8 mouse cellular contexts compared by ENCODE assay signal in the genomic region with DNA sequence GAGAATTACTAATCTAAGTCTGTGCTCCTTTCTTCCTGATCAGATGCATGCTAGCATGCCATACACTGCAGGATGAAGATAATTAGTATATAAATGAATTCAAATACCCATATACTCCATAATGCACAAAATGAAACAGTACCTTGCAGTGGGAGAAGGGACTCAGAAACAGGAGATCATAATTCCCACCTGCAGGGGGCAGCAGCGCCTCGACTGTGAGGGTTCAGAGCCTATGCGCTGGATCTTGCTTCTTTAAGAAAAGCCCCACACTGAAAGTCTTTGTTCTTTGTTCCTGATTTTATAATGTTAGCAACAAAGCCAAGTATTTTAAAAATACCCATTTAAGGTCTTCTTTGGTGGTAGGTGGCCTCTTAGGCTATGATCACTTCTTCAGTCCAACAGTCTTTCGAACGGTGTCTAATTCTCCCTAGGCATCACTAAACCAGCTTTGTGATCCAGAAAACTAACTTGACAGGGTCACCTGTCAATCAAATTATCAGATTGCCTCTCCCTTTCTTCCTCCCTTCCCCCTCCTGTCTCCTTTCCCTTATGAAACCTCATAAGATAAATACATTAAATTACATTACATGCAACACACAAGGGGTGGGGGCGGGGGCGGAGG. TPM values are rescaled to one million over a fixed set of nuclear protein-coding genes. Genes with fewer than 3 reads are reported as not detected.
A peak's percentile ranks its signal among the peaks of the same experiment; 100 is the strongest.
DNase-seq lines count a peak whose midpoint lies in the region; ATAC-seq lines count a peak whose summit lies in the region.

No protein-coding gene starts in this region.

- intact Hi-C loops in left cerebral cortex, postnatal 25 days (cut with DNase I) = no loop called here

- peak; percentile 82 for DNase-seq in kidney, adult 18-20 months
- peak; percentile 88 for DNase-seq in brain, adult 2 months (ENCODE audit: low read depth, low spot score)
- peak; percentile 85 to 93 for DNase-seq in left cerebral cortex, postnatal 25 days (ENCODE audit: low spot score in 2 of 2)
- DNase-seq in testis, postnatal 10 days (ENCODE audit: low spot score) = peak; percentile 84

- H3K9ac ChIP-seq in kidney, embryonic 16.5 days (replicated peaks; ENCODE audit: low read length) = no peak overlapping the region
- H3K9ac ChIP-seq in forebrain, embryonic 12.5 days = no peak overlapping the region
- H3K9ac ChIP-seq in hindbrain, embryonic 15.5 days = no peak overlapping the region
- H3K9ac ChIP-seq in neural tube, embryonic 14.5 days (replicated peaks; ENCODE audit: low read depth, low read length) = no peak overlapping the region

- H3K4me2 ChIP-seq in kidney, embryonic 16.5 days (replicated peaks; ENCODE audit: low read depth, low read length) = no peak overlapping the region
- no peak overlapping the region for H3K4me2 ChIP-seq in forebrain, embryonic 12.5 days
- H3K4me2 ChIP-seq in hindbrain, embryonic 15.5 days = no peak overlapping the region
- no peak overlapping the region for H3K4me2 ChIP-seq in neural tube, embryonic 14.5 days (ENCODE audit: low read depth, low read length)

- H3K9me3 ChIP-seq in kidney, embryonic 16.5 days (ENCODE audit: low read length) = peaks cover 8% of the 10 kb centered on the region
- H3K9me3 ChIP-seq in forebrain, embryonic 12.5 days = no peaks in the 10 kb centered on the region
- no peaks in the 10 kb centered on the region for H3K9me3 ChIP-seq in hindbrain, embryonic 15.5 days
- no peaks in the 10 kb centered on the region for H3K9me3 ChIP-seq in neural tube, embryonic 14.5 days (ENCODE audit: control insufficient read depth, low read length)

- no peak overlapping the region for H3K27ac ChIP-seq in kidney, embryonic 16.5 days (ENCODE audit: low read length)
- no peak overlapping the region for H3K27ac ChIP-seq in forebrain, embryonic 12.5 days
- peak overlapping the region; percentile 64 for H3K27ac ChIP-seq in hindbrain, embryonic 15.5 days (replicated peaks)
- H3K27ac ChIP-seq in neural tube, embryonic 14.5 days (ENCODE audit: low read depth, low read length) = 0 out of 2 replicates have a peak overlapping the region, but pooled peaks have one; percentile 22

- ATAC-seq in kidney, embryonic 16.5 days (ENCODE audit: low FRiP score, low TSS enrichment) = no peak
- ATAC-seq in forebrain, embryonic 12.5 days (ENCODE audit: low FRiP score) = peak; percentile 68
- peak; percentile 73 for ATAC-seq in hindbrain, embryonic 15.5 days (ENCODE audit: low FRiP score, low read depth)
- peak; percentile 87 for ATAC-seq in neural tube, embryonic 14.5 days (ENCODE audit: low read depth)

- no peaks in the 10 kb centered on the region for H3K4me1 ChIP-seq in kidney, embryonic 16.5 days (ENCODE audit: insufficient read depth, low read length)
- no peaks in the 10 kb centered on the region; the same call in 1 of the 2 replicates for H3K4me1 ChIP-seq in forebrain, embryonic 12.5 days
- H3K4me1 ChIP-seq in hindbrain, embryonic 15.5 days (replicated peaks) = no peaks in the 10 kb centered on the region
- no peaks in the 10 kb centered on the region for H3K4me1 ChIP-seq in neural tube, embryonic 14.5 days (ENCODE audit: control insufficient read depth, insufficient read depth, low read length)

- no peaks in the 10 kb centered on the region for H3K27me3 ChIP-seq in kidney, embryonic 16.5 days (ENCODE audit: insufficient read depth, low read length)
- 0 out of 2 replicates have a peak, but pooled peaks cover 10% of the 10 kb centered on the region for H3K27me3 ChIP-seq in forebrain, embryonic 12.5 days
- no peaks in the 10 kb centered on the region for H3K27me3 ChIP-seq in hindbrain, embryonic 15.5 days
- H3K27me3 ChIP-seq in neural tube, embryonic 14.5 days (ENCODE audit: control insufficient read depth, insufficient read depth, low read length) = no peaks in the 10 kb centered on the region

- no peaks in the 10 kb centered on the region for H3K36me3 ChIP-seq in kidney, embryonic 16.5 days (ENCODE audit: insufficient read depth, low read length)
- no peaks in the 10 kb centered on the region for H3K36me3 ChIP-seq in forebrain, embryonic 12.5 days (replicated peaks)
- no peaks in the 10 kb centered on the region for H3K36me3 ChIP-seq in hindbrain, embryonic 15.5 days
- no peaks in the 10 kb centered on the region for H3K36me3 ChIP-seq in neural tube, embryonic 14.5 days (ENCODE audit: control insufficient read depth, insufficient read depth, low read length)

- no peak overlapping the region for H3K4me3 ChIP-seq in kidney, embryonic 16.5 days (ENCODE audit: low read length)
- no peak overlapping the region for H3K4me3 ChIP-seq in forebrain, embryonic 12.5 days (replicated peaks)
- H3K4me3 ChIP-seq in hindbrain, embryonic 15.5 days = no peak overlapping the region
- H3K4me3 ChIP-seq in neural tube, embryonic 14.5 days (ENCODE audit: low read depth, low read length) = no peak overlapping the region

- 82% methylated on average over 7 of the region's 7 CpGs for WGBS in kidney, embryonic 16.5 days
- 81% methylated on average over 7 of the region's 7 CpGs for WGBS in forebrain, embryonic 12.5 days
- WGBS in hindbrain, embryonic 15.5 days = 67% methylated on average over 7 of the region's 7 CpGs
- WGBS in neural tube, embryonic 14.5 days = 72% methylated on average over 7 of the region's 7 CpGs

RNA-seq across cellular contexts. Expression of gene Cetn3, which starts 15.7 kb away (rescaled TPM):
- 194 and 196 TPM in 2 replicates for polyA plus RNA-seq in kidney, embryonic 16.5 days (2015; fragmentation: Nextera tagmentation; extraction: Ambion mirVana)
- 301 and 307 TPM in 2 replicates for polyA plus RNA-seq in forebrain, embryonic 12.5 days (2016; fragmentation: Nextera tagmentation; extraction: Ambion mirVana)
- 210 and 215 TPM in 2 replicates for polyA plus RNA-seq in hindbrain, embryonic 15.5 days (2015; fragmentation: Nextera tagmentation; extraction: Ambion mirVana)
- total RNA-seq in left cerebral cortex, postnatal 25 days (2021) = 100 to 1,000 TPM; 117 to 121 TPM
- 277 and 283 TPM in 2 replicates for polyA plus RNA-seq in neural tube, embryonic 14.5 days (2014; fragmentation: Nextera tagmentation; extraction: Ambion mirVana)

RNA-seq across cellular contexts. Expression of gene Mblac2, which starts 56.0 kb away (rescaled TPM):
- polyA plus RNA-seq in kidney, embryonic 16.5 days (2015; fragmentation: Nextera tagmentation; extraction: Ambion mirVana) = 8.9 and 9.5 TPM in 2 replicates
- polyA plus RNA-seq in forebrain, embryonic 12.5 days (2016; fragmentation: Nextera tagmentation; extraction: Ambion mirVana) = 6.8 and 8.4 TPM in 2 replicates
- polyA plus RNA-seq in hindbrain, embryonic 15.5 days (2015; fragmentation: Nextera tagmentation; extraction: Ambion mirVana) = 50.0 and 52.1 TPM in 2 replicates
- total RNA-seq in left cerebral cortex, postnatal 25 days (2021) = 10 to 100 TPM; 22.7 to 24.6 TPM
- 49.9 and 58.0 TPM in 2 replicates for polyA plus RNA-seq in neural tube, embryonic 14.5 days (2014; fragmentation: Nextera tagmentation; extraction: Ambion mirVana)

RNA-seq across cellular contexts. Expression of gene Polr3g, which starts 56.3 kb away (rescaled TPM):
- polyA plus RNA-seq in kidney, embryonic 16.5 days (2015; fragmentation: Nextera tagmentation; extraction: Ambion mirVana) = 10.9 and 11.9 TPM in 2 replicates
- polyA plus RNA-seq in forebrain, embryonic 12.5 days (2016; fragmentation: Nextera tagmentation; extraction: Ambion mirVana) = 10.4 and 10.5 TPM in 2 replicates
- 5.3 and 5.8 TPM in 2 replicates for polyA plus RNA-seq in hindbrain, embryonic 15.5 days (2015; fragmentation: Nextera tagmentation; extraction: Ambion mirVana)
- total RNA-seq in left cerebral cortex, postnatal 25 days (2021) = 1 to 10 TPM; 3.6 to 4.0 TPM
- 3.3 and 5.3 TPM in 2 replicates for polyA plus RNA-seq in neural tube, embryonic 14.5 days (2014; fragmentation: Nextera tagmentation; extraction: Ambion mirVana)

Comparison
In these comparisons a context has a peak if more than half of its experiments do, and no peak if none do; other contexts are left out.
1. H3K27ac ChIP-seq: peak in hindbrain, embryonic 15.5 days (single experiment) and neural tube, embryonic 14.5 days (single experiment); none in kidney, embryonic 16.5 days (single experiment) and forebrain, embryonic 12.5 days (single experiment).
2. Peak in every context shown above with its lines, with median percentiles within 50 percentile points of each other: DNase-seq.